Mouse (Mus musculus) thymus, postnatal 14 days (tissue): Measurements from ENCODE around the gene Mmgt2.

Experiments used
- DNase-seq: peaks from one replicate; pipeline ENCODE4 v3.0.0; 2021

Gene Mmgt2

GRCm38 (mm10) chr11:62648591-62649391 is at the start of gene Mmgt2:
Gene Mmgt2 (plus strand): TSS chr11:62648664.
- DNase-seq = peak; percentile 98

- no peak for DNase-seq
Measured at GRCm38 (mm10) chr11:62601732-62602618, 46.5 kb upstream of the Mmgt2 start.

- DNase-seq = peak; percentile 99
Measured at GRCm38 (mm10) chr11:62602619-62603311, 45.7 kb upstream of the Mmgt2 start.

GRCm38 (mm10) chr11:62603312-62604056 is 45.0 kb upstream of the Mmgt2 start:
- DNase-seq = peak; percentile 33

GRCm38 (mm10) chr11:62604123-62604706 is 44.2 kb upstream of the Mmgt2 start:
- DNase-seq = no peak

GRCm38 (mm10) chr11:62604886-62605618 is 43.4 kb upstream of the Mmgt2 start:
- DNase-seq = no peak

GRCm38 (mm10) chr11:62605619-62606298 is 42.7 kb upstream of the Mmgt2 start:
- no peak for DNase-seq

- DNase-seq = no peak
Measured at GRCm38 (mm10) chr11:62606299-62607169, 41.9 kb upstream of the Mmgt2 start.

GRCm38 (mm10) chr11:62607170-62607951 is 41.1 kb upstream of the Mmgt2 start:
- no peak for DNase-seq

GRCm38 (mm10) chr11:62607952-62608201 is 40.6 kb upstream of the Mmgt2 start:
- DNase-seq = no peak

GRCm38 (mm10) chr11:62608826-62609675 is 39.4 kb upstream of the Mmgt2 start:
- DNase-seq = no peak

- DNase-seq = no peak
Measured at GRCm38 (mm10) chr11:62610304-62610703, 38.2 kb upstream of the Mmgt2 start.

GRCm38 (mm10) chr11:62612604-62613003 is 35.9 kb upstream of the Mmgt2 start:
- no peak for DNase-seq

- DNase-seq = peak; percentile 93
Measured at GRCm38 (mm10) chr11:62613657-62614365, 34.7 kb upstream of the Mmgt2 start.

- DNase-seq = no peak
Measured at GRCm38 (mm10) chr11:62614876-62615410, 33.5 kb upstream of the Mmgt2 start.

- DNase-seq = no peak
Measured at GRCm38 (mm10) chr11:62615456-62615855, 33.0 kb upstream of the Mmgt2 start.

- no peak for DNase-seq
Measured at GRCm38 (mm10) chr11:62621079-62621478, 27.4 kb upstream of the Mmgt2 start.
